Mouse (Mus musculus): ENCODE measurements around the gene Wwc2.

DNA sequence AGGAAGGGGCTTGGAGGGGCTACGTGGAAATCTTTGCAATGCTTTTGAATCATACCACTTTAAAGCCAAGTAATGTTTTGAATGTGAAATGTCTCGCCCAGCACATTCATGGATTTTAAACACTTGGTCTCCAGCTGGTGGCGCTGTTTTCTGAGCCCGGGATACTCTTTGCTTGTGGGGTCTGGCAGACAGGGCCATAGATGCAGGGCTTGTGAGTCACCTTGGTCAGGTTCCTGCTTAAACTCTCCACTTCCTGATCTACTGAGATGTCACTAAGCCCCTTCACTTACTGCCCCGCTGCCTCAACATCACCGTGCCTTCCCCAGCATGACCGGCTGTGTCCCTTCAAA is 180.1 kb downstream of the Wwc2 start:
- TF ChIP-seq POLR2A (IDR thresholded peaks at IDR 0.05; ENCODE audit: low read depth, low read length), result no peak
- no peak for TF ChIP-seq CTCF (IDR thresholded peaks at IDR 0.05; ENCODE audit: borderline replicate concordance, insufficient read depth, low read length)
